Mouse (Mus musculus) left cerebral cortex, postnatal 25 days (tissue): ENCODE results near the gene Zscan26. TPM values are rescaled to one million over a fixed set of nuclear protein-coding genes. Genes with fewer than 3 reads are reported as not detected.
A peak's percentile ranks its signal among the peaks of the same experiment; 100 is the strongest.

ENCODE experiments used
- DNase-seq, 2 experiments: peaks; one replicate each; pipeline ENCODE4 v3.0.0; 2022; ENCODE audit warnings: low spot score in 2 of 2, mixed read lengths in 1 of 2
- intact Hi-C: fragments of 180-260 bp; cut with DNase I; formaldehyde crosslinking; loops from one replicate; pipeline ENCODE4 v1.15.1; 2025
- total RNA-seq, 2 experiments: library from RNA; stranded (reverse); gene quantifications; 2 replicates each; pipeline ENCODE4 v1.2.3; 2021

The Zscan26 gene
- total RNA-seq, 2 experiments from 2014 or later, result 48.3 to 51.3 TPM

DNA sequence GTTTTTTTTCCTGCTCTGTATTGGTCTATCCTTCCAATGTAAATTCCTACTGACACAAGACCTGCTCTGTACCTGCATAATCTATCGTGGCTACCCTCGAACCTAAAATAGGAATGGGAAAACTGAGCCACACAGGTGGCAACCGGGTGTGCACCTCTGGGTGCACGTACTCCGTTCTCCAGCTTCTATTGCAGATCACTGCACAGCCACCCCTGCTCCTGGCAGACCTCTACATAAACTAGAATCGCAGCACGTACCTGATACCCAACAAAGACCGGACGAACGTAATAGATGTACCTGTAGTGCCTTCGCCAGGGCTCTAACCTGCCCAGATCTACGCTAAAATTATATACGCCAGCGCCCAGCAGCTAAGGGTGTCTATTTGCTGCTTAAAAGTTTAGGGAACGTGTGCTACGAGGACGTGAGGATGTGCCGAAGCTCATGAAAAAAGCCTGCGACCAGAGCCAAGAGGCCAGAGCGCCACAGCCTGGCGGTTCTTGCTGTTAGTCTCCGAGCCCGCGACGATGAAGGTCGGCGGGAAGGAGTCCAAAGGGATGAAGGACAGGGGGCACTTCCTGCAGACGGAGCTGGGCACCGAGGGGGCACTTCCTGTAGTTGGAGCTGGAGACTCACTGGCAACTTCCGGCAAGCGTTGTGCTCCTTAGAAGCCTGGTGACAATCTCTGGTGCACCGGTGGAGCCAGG lies 12.9 kb downstream of the Zscan26 start, which contains the start of gene Pgbd1:
Gene Pgbd1 (minus strand): TSS at position 556 of the 704 bp plus-strand sequence.
- peak; percentile 64 to 79 for DNase-seq
- intact Hi-C loops, result loop anchor here (2.0 kb wide), 1 partner anchor 32 kb away; no protein-coding TSS in a partner anchor

DNA sequence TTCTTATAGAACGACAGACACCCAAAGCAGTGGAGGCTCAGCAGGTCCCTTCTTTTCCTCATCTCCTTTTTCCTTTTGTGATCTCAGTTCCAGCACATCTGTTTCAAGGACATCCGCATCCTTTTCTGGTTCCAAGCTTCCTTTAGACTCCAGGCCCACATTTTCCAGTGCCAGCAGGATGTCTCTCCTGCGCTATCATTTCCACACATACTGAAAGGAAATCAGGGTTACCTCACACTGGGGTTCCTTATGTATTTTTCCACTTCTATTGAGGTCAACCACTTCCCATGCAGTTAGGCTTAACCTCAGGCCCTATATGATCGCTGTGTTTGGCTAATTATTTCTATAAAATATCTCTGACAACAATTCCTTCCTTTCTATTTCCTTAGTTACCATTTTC lies 18.1 kb downstream of the Zscan26 start:
- DNase-seq, result no peak
- intact Hi-C loops, result no loop called here

DNA sequence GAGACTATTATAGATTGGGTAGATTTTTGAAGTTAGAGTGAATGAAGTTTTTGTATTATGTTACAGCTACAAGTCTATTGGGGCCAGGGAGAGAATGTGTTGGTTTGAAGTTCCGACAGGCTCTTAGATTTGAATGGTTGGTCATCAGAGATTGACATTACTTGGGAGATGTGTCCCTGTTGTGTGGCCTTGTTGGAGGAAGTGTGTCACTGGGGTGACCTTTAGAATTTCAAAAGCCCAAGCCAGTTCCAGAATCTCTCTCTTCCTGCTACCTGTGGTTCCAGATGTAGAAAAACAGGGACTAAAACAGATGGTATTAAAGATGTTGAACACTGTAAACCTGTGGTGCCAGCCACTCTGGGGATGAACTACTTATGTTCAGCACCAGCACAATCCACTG lies 25.9 kb downstream of the Zscan26 start:
- intact Hi-C loops, result no loop called here
- DNase-seq, result no peak

DNA sequence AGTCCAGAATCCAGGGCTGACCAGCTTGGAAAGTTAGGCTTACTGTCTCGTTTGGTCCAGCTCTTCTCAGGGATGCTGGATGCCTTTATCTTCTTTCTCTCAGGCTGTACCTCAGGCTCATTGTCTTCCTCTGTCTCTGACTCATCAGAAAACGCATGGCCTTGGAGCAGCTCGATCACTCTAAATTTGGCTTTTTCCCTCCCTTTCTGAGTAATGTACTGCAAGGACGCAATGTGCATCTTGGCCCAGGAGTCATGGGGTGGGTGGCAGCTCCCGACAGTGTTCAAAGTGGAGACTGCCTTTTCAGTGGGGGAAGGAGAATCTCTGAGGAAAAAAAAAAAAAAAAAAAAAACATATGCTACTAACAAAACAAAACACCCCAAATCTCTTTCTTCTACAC lies 30.2 kb downstream of the Zscan26 start:
- DNase-seq, result no peak
- intact Hi-C loops, result no loop called here

DNA sequence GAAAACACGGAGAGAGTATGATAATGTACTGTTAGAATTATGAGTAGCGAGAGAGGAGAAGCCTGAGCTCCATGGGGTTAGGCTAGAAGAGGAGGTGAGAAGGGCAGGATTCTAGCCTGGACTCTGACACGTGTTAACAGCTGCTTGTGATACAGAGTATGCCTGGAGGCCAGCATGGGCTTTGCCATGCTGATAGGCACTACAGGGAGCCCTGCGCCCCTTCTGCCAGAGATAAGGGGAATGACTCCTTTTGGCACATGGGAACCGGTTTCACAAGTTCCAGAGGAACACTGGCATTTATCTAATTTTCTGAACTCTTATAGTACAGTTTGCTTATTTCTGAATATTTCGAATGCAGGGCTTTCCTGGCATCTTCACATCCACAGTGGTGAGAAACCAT lies 34.7 kb downstream of the Zscan26 start:
- intact Hi-C loops, result no loop called here
- no peak for DNase-seq

DNA sequence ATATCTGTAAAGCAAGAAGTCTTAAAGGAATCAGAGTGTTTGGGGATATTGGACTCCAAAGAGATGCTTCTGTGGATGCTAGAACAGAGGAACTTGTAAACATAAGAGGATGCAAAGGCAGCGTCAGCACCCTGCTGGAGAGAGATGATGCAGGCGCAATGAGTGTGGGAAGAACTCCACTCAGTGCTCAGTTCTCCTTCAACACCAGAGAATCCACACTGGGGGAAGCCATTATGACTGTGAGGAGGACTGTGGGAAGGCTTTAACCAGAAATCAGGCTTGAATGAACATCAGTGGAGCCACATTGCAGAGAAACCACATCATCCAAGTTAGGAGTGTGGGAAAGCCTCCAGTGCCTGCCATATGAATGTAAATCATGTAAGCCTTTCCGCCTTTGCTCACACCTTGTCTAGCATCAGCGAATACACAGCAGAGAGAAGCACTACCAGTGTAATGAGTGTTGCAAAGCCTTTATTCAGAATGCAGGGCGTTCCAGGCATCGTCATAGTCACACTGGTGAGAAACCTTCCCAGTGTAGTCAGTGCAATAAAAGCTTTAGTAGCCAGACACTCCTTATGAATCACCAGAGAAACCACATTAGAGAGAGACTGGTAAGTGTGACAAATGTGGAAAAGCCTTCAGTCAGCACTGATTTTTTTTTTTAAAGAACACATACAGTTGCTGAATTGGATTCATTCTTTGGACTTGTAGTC lies 36.1 kb downstream of the Zscan26 start:
- intact Hi-C loops, result no loop called here
- peak in 1 of 2 experiments; percentile 64 for DNase-seq

DNA sequence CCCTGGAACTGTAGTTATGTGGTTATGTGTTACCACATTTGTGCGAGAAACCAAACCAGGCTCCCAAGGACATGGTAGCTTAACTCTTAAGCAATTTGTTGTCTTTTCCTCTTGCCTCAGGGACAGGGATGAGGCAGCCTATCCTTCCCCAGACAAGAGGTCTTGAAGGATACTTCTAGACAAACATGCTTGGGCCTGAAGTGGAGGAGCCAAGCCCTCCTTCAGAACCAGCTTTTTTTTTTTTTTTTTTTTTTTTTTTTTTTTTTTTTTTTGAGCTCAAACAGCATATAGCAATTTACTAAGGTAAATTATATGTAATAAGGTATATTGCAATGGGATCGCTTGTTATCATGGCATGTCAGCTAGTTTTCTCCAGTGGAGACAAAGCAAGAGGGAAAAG lies 37.8 kb downstream of the Zscan26 start:
- DNase-seq, result no peak
- intact Hi-C loops, result no loop called here

DNA sequence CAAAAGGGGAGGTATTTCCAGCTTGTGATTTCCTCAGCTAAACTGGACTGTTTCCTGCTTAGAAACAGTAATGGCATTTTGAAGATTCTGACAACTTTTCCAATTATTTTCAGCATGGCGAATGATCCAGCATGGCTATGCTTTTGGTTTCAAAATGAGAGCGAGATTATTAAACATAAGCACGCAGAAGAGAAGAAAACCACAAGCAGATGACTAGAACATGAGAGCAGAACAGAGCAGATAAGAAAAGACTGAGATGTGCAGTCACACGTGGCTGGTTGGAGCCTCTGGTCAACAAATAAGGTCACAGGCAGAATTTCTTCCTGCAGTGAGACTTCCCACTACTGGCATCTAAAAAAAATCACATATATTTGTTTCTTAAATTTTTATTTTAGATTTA lies 38.3 kb downstream of the Zscan26 start:
- DNase-seq, result no peak
- intact Hi-C loops, result no loop called here

DNA sequence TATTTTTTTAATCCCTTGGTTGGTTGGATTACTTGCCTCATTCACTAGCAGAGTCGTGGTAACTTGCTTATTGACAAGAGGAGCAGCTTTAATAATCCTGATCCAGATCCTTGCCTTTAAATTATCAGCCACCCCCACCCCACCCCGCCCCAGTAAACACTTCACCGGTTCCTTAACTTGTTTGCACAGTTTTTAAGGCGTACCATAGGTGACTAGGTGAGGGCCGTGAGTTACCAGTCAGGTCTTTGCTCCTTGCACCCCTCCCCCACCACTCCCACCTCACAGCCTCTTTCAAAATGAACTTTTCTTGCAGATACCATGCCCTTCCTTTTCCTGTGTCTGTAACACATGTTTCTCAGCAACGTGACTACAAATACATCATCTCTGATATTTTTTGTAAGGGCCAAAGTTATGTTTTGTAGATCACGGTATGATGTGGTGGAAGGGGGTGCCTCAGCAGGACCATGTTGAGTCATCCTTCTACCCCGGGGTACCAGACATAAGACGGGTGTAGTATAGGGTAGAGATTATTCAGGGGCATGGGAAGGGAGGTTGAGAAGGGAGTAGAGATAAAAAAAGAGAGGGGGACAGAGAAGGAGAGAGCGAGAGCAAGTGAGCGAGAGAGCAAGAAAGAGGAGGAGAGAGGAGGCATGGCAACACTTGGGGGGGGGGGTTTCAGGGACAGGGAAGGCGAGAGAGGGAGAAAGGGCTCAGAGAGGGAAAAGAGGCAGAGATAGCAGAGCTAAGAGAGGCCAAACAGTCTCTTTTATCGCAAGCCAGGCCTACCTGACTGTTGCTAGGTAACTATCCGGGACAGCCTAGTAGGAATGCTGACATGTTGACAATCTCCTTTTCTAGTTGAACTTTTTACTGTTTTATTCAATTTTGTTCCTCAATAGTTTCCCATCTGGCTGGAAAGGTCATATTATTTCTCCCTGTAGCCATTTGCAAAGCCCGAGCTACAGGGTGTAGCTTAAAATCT lies 39.0 kb downstream of the Zscan26 start:
- no peak for DNase-seq
- intact Hi-C loops, result no loop called here

DNA sequence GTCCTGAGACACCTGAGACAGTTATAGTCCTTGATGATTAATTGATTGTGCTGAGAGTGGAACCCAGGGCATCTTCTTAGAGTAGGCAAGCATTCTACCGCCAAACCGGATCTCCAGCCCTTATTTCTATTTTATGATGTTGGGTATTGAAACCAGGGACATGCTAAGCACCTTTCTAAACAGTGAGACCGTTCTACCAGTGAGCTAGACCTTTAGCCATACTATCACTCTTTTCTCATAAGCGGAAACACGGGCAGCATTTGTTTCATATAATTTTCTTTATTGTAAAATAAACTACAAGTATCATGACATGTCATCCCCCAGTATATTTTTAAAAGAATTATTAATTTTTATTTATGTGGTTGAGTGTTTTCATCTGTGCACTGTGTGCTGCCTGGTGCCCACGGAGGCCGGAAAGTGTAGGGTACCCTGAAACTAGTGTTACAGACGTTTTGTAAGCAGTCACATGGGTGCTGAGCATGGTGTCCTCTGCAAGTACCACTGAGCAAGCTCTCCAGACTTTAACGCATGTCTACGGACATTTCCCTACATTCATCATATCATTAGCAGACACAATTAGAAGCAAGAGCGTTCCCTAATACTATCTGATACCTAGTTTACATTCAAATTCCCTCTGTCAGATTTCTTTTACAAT lies 44.6 kb downstream of the Zscan26 start:
- intact Hi-C loops, result loop anchor here (2.0 to 5.0 kb wide), 2 partner anchors 32 to 68 kb away; partner anchors contain the start of genes Gm10065, Pgbd1 and Zkscan4

DNA sequence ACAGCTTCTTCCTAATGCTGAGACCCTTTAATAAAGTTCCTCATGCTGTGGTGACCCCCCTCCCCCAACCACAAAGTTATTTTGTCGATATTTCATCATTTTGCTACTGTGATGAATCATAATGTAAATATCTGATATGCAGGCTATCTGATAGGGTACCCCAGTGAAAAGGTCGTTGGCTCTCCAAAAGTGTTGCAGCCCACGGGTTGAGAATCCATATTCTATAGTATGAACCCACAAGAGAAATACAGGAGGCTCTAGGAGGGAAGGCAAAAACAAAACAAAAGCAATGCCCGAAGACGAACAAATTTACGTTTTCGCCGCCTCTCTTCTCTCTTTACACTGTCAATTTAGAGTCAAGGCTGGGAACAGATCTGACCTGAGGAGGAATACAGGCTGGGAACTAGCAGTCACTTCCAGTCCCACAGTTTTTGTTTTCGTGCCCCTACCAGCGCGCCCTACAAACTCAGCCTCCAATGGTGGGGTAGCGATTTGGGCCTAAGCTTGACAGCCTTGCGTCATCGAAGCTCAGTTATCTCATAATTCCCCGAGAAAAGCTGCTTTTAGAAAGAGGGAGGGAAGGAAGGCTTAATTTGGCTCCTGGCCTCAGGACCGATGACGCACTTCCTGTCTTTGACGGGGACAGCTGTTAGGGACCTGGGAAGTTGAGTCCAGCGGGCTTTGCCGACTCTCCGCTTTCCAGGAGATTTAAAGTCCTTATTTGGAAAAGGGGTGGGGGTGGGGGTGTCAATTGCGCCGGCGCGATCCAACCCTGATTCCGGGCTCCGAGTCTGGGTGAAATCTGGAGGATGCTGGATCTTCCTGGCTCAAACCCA lies 45.3 kb downstream of the Zscan26 start:
- peak; percentile 87 to 97 for DNase-seq
- intact Hi-C loops, result loop anchor here (2.0 to 5.0 kb wide), 2 partner anchors 33 to 69 kb away; partner anchors contain the start of genes Gm10065, Pgbd1 and Zkscan4

More for the DNA sequence above, 44.6 kb downstream of the Zscan26 start:
- DNase-seq, result peak in 1 of 2 experiments; percentile 6

DNA sequence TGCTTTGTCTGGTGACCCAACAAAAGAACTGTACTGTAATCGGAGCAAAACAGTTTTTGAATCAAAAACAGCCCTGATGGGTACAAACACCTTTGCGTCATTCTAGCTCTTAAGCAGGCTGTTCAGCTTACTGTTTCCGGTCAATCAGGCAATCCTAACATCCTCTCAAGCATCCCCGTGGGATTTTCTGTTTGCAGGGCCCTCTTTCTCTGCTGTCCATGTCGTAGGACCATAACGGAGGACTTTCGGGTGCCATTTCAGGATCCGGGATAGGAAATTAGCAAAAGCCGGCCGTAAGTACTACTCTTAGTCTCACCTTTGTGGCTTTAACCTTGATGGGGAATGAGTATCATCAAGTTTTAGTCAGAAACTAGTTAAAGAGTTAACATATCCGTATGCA lies 46.2 kb downstream of the Zscan26 start:
- intact Hi-C loops, result loop anchor here (5.0 kb wide), 1 partner anchor 70 kb away; the partner anchor contains the start of genes Gm10065 and Zkscan4
- DNase-seq, result no peak

DNA sequence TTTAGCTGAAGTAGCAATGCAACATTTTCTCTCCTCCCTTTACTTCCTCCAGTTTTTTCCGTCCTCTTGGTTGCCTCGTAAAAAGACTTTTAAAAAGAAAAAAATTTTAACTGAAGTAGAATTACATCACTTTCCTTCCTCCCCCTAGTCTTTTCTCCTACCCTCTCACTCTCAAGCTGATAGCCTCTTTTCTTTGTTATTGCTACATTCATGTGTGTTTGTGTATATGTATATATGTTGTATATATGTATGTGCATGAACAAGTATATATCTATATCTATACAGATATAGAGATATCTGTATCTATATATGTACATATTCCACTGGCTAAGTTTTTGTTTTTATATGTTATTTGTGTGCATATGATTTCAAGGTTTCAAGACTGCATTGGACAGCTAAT lies 50.7 kb downstream of the Zscan26 start:
- intact Hi-C loops, result loop anchor here (1.0 to 2.0 kb wide), 3 partner anchors 40 to 127 kb away; partner anchors contain the start of genes Zscan12 and Zscan26
- no peak for DNase-seq

DNA sequence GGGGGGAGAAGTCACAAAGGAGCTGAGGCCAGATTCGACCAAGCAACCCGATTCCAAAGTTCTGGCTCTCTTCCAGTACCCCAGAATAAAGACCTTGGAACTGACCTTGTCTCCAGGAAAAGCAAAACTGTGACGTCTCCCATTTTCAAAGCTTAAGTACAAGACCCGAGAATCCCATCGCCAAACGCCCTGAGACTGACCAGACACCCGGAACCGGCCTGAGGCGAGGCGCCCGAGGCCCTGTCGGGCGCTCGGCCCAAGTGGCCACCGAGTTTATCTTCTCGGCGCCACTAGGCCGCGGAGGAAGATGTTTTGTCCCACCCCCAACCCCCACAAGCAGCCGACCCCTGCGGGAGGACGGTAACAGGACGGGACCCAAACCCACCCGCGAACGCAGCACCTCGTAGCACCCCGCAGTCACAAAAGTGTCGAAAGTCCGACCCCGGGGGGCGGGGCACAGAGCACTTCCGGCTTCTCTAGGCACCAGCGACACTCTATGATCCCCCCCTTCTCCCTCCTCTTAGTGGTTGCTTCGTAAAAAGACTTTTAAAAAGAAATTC lies 51.2 kb downstream of the Zscan26 start, which contains the start of gene Zkscan3:
Gene Zkscan3 (minus strand): TSS at position 469 of the 560 bp plus-strand sequence.
- peak; percentile 83 to 84 for DNase-seq
- intact Hi-C loops, result loop anchor here (1.0 to 2.0 kb wide), 3 partner anchors 40 to 128 kb away; partner anchors contain the start of genes Zscan12 and Zscan26

DNA sequence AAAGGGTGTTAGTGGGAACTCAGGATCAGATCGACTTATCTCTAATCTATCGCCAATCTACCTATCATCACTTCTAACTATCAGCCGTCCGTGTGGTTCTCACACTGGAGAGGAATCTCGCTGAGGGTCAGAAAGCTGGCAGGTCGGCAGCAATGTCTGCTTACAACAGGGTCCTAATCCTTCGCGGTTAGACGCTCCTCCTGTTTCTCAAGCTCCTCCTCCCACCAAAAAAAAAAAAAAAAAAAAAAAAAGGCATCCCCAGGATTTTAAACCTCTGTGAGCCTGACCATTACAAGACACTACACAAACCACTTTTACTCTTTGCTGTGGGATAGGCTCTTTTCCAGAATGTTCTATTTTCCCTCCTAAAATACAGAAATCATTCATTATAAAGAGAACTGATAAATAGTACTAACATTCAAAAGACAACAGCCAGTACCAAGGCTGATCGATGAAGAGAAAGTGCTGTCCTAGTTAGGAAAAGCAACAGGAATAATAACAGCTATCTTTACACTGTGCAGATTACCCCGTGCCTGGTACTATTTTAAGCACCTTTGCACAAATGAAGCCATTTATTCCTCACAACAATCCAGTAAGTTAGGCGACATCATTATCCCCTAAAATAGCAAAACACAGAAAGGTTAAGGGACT lies 51.8 kb downstream of the Zscan26 start:
- no peak for DNase-seq
- intact Hi-C loops, result loop anchor here (1.0 to 2.0 kb wide), 3 partner anchors 39 to 129 kb away; partner anchors contain the start of genes Zscan12 and Zscan26

DNA sequence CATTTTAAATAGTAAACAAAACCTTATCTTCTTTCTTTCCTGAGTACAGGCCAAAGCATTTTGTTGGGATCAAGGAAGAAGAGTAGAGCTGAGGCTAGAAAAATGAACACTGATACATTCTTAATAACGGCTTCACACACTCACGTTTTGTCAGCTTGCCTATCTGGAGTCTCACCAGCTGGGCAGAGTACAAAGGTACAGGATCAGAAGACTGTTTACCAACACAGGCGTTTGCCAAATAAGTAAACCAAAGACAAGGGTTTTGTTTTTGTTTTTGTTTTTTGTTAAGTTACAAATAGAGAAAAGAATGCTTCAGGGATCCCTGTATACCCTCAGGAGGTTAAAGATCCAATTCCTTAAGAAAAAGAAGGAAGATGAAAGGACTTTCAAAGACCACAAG lies 52.4 kb downstream of the Zscan26 start:
- no peak for DNase-seq
- intact Hi-C loops, result no loop called here

DNA sequence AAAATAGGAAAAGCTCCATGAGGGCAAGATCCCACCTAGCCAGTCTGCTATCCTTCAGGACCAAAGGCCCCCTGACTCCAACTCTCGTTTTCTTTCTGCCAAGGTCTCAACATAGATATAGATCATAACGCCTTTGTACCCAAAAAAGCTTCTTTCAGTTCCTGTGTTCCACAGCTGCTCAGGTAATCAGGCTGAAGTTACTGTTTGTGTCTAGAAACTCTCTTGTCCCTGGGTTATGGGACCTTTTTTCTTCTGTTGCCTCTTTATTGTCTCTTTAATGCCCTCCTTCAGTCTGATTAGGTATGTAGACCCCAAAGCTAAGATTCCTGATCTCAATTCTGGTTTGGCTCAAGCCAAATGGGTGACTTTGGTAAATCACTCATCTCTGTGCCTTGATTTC lies 56.0 kb downstream of the Zscan26 start:
- no peak for DNase-seq
- intact Hi-C loops, result no loop called here
